Mouse (Mus musculus) cerebellum, adult 11 months (tissue): ENCODE results near the gene Comtd1.
A peak's percentile ranks its signal among the peaks of the same experiment; 100 is the strongest.

Source experiments
- DNase-seq: peaks from one replicate; pipeline ENCODE4 v3.0.0; 2022

Gene Comtd1

GRCm38 (mm10) chr14:21831830-21832403 is 16.9 kb downstream of the Comtd1 start:
- DNase-seq: no peak

- DNase-seq: peak; percentile 96
Observed at GRCm38 (mm10) chr14:21830876-21831767, 17.7 kb downstream of the Comtd1 start.

GRCm38 (mm10) chr14:21825786-21826491 is 22.8 kb downstream of the Comtd1 start:
- DNase-seq: no peak

GRCm38 (mm10) chr14:21824938-21825337 is 23.8 kb downstream of the Comtd1 start, which contains the start of gene Vdac2:
Vdac2 (plus strand) TSS chr14:21825238.
- DNase-seq: no peak

GRCm38 (mm10) chr14:21823897-21824296 is 24.9 kb downstream of the Comtd1 start:
- DNase-seq: no peak

GRCm38 (mm10) chr14:21822795-21823374 is 25.9 kb downstream of the Comtd1 start:
- peak; percentile 42 for DNase-seq

- no peak for DNase-seq
Observed at GRCm38 (mm10) chr14:21822307-21822706, 26.5 kb downstream of the Comtd1 start.

- no peak for DNase-seq
Observed at GRCm38 (mm10) chr14:21820880-21821505, 27.8 kb downstream of the Comtd1 start.

GRCm38 (mm10) chr14:21817453-21817852 is 31.3 kb downstream of the Comtd1 start:
- no peak for DNase-seq

- DNase-seq: no peak
Observed at GRCm38 (mm10) chr14:21816255-21816654, 32.5 kb downstream of the Comtd1 start.

GRCm38 (mm10) chr14:21814606-21815005 is 34.2 kb downstream of the Comtd1 start:
- no peak for DNase-seq

GRCm38 (mm10) chr14:21813847-21814246 is 34.9 kb downstream of the Comtd1 start:
- DNase-seq: no peak

- DNase-seq: no peak
Observed at GRCm38 (mm10) chr14:21813216-21813615, 35.6 kb downstream of the Comtd1 start.

- peak; percentile 66 for DNase-seq
Observed at GRCm38 (mm10) chr14:21812590-21813162, 36.1 kb downstream of the Comtd1 start.

GRCm38 (mm10) chr14:21811744-21812393 is 36.9 kb downstream of the Comtd1 start:
- no peak for DNase-seq

- no peak for DNase-seq
Observed at GRCm38 (mm10) chr14:21811301-21811700, 37.5 kb downstream of the Comtd1 start.

GRCm38 (mm10) chr14:21809418-21809817 is 39.4 kb downstream of the Comtd1 start:
- no peak for DNase-seq

GRCm38 (mm10) chr14:21808208-21808922 is 40.4 kb downstream of the Comtd1 start:
- DNase-seq: no peak

- DNase-seq: no peak
Observed at GRCm38 (mm10) chr14:21806631-21807160, 42.1 kb downstream of the Comtd1 start.

GRCm38 (mm10) chr14:21806203-21806602 is 42.6 kb downstream of the Comtd1 start:
- DNase-seq: no peak
